Mouse (Mus musculus): Measurements from ENCODE around the gene Olfr1375.

DNA sequence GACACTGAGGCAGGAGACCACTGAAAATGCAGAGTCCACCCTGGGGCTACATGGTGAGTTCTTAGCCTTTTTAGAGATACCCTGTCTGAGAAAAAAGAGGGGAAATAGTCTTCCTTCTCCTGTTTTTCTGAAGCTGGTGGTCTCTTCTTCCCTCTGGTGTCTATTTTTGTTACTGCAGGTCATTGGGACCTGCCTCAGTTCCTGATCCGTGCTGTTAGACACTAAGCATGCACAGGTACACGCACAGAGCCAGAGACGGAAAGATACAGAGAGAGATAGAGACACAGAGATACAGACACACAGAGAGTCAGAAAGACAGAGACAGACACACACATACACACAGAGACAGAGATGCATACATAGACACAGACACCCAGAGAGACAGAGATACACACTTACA lies 5.3 kb downstream of the Olfr1375 start:
- TF ChIP-seq CTCF (IDR thresholded peaks at IDR 0.05; ENCODE audit: insufficient read depth, low read length) (no peak), POLR2A (IDR thresholded peaks at IDR 0.05; ENCODE audit: borderline replicate concordance, extremely low read depth, low read depth, low read length) (no peak)
